Mouse (Mus musculus): ENCODE results near the gene 1700014D04Rik.

DNA sequence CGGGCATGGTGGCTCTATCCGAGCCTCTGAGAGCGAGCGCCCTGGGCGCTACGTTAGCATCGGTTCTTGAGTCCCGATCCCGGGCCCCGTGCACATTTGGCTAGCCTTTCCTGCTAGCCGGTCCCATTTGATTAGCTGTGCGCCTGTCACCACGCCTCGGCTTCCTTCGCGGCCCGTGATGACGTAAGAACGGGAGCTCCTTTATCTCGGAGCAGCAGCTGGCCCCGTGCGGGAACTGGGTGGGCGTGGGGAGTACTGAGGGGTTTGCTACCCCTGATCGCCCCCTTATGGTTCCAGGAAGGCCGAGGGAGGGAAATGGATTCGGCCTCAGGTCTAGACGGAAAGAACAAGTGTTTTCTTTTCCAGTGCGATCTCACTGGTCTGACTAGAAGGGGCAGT lies 23.6 kb upstream of the 1700014D04Rik start:
- TF ChIP-seq GATA1 (IDR thresholded peaks at IDR 0.05; ENCODE audit: borderline replicate concordance, low read length) (peak; percentile 46; the same call in 1 of the 3 replicates), FLI1 (IDR thresholded peaks at IDR 0.05; ENCODE audit: low read length) (no peak)

Measured in megakaryocyte, embryonic 14.5 days (primary cell).